Mouse (Mus musculus) thymus, adult 2 months (tissue): ENCODE measurements around the gene Zfp775. TPM values are rescaled to one million over a fixed set of nuclear protein-coding genes. Genes with fewer than 3 reads are reported as not detected.

Experiments
- DNase-seq: peaks from one replicate; pipeline ENCODE4 v3.0.0; 2021
- H3K27ac ChIP-seq: fragments of 200-500 bp; 2 replicates; pipeline ENCODE4 v1.5.1; 2012; ENCODE audit warnings: low read length, control low read depth; ENCODE audit not compliant: control insufficient read depth, insufficient read depth
- H3K27me3 ChIP-seq: fragments of 200-500 bp; 2 replicates; pipeline ENCODE4 v1.6.1; 2012; ENCODE audit warnings: mild to moderate bottlenecking, low read length, moderate library complexity, mixed read lengths; ENCODE audit not compliant: control insufficient read depth, insufficient read depth
- H3K36me3 ChIP-seq: fragments of 200-500 bp; 2 replicates; pipeline ENCODE4 v1.6.1; 2012; ENCODE audit warnings: mild to moderate bottlenecking, low read length, moderate library complexity; ENCODE audit not compliant: control insufficient read depth, insufficient read depth
- H3K4me1 ChIP-seq: fragments of 200-500 bp; replicated peaks from 2 replicates; pipeline ENCODE4 v1.6.1; 2012; ENCODE audit warnings: low read length; ENCODE audit not compliant: control insufficient read depth, insufficient read depth
- H3K4me3 ChIP-seq: fragments of 200-500 bp; 2 replicates; pipeline ENCODE4 v1.5.1; 2012; ENCODE audit warnings: mild to moderate bottlenecking, low read length, control low read depth, moderate library complexity; ENCODE audit not compliant: control insufficient read depth, insufficient read depth
- CTCF ChIP-seq: fragments of 200-500 bp; IDR thresholded peaks from 2 replicates; pipeline ENCODE4 v1.5.1; 2012; ENCODE audit warnings: mild to moderate bottlenecking, control low read depth, low read length, moderate library complexity, borderline replicate concordance; ENCODE audit not compliant: control insufficient read depth, poor library complexity, insufficient read depth; ENCODE audit errors: extremely low read depth
- POLR2A ChIP-seq: fragments of 200-500 bp; IDR thresholded peaks from 2 replicates; pipeline ENCODE4 v1.6.1; 2012; ENCODE audit warnings: mild to moderate bottlenecking, low read length, control low read depth, moderate library complexity; ENCODE audit not compliant: control insufficient read depth, poor library complexity, insufficient read depth; ENCODE audit errors: extremely low read depth
- WGBS: fragments of 180-500 bp; shearing (Covaris S2); methylation state at CpG from one replicate; pipeline ENCODE4 v1.1.7; 2018; 5-methylcytosine and 5-hydroxymethylcytosine counted together
- polyA plus RNA-seq: library from polyadenylated mRNA; depleted of rRNA; stranded (reverse); fragments of >200 nt; gene quantifications from 2 replicates; pipeline ENCODE4 v1.2.3, GENCODE M21; 2012

Gene Zfp775
- polyA plus RNA-seq, 1 experiment: 8.2 TPM

- no peak overlapping the region for H3K27ac ChIP-seq
- DNase-seq: no peak
- H3K4me1 ChIP-seq: no peaks in the 10 kb centered on the region
- no peaks in the 10 kb centered on the region for H3K36me3 ChIP-seq
- no peak for TF ChIP-seq CTCF
- no peak for TF ChIP-seq POLR2A
- no peaks in the 10 kb centered on the region for H3K27me3 ChIP-seq
- no peak overlapping the region for H3K4me3 ChIP-seq
- WGBS: 80% methylated on average over 2 of the region's 2 CpGs
Measured at GRCm38 (mm10) chr6:48638553-48638952, 36.7 kb downstream of the Zfp775 start.

- 90% methylated on average over 6 of the region's 6 CpGs for WGBS
- no peak for TF ChIP-seq POLR2A
- TF ChIP-seq CTCF: no peak
- H3K4me1 ChIP-seq: 0 out of 2 replicates have a peak, but pooled peaks cover 3% of the 10 kb centered on the region
- no peaks in the 10 kb centered on the region for H3K36me3 ChIP-seq
- no peaks in the 10 kb centered on the region for H3K27me3 ChIP-seq
- H3K27ac ChIP-seq: no peak overlapping the region
- DNase-seq: no peak
- H3K4me3 ChIP-seq: no peak overlapping the region
Measured at GRCm38 (mm10) chr6:48641391-48641790, 39.5 kb downstream of the Zfp775 start.

DNA sequence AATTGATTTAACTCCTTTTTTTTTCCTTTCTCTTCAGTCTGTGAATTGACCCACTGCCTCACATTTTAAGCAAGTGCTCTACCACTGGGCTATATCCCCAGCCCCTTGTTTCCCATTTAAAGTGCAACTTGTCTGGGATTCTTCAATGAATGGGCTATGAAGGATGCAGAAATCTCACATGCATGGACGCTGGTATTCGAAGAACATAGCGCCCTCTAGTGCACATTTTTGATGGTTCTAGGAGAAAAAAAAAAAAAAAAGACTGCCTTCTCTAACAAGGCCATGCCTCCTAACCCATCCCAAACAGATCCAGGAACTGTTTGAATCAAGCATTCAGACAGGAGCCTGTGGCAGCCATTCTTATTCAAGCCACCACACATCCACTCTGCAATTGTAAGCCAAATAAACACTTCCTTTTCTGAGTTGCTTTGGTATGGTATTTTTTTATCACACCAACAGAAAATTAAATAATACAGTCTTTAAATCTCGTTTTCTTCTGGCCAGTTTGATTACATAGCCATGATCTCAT is 41.0 kb downstream of the Zfp775 start:
- Histone ChIP-seq H3K36me3 (no peaks in the 10 kb centered on the region), H3K27ac (no peak overlapping the region), H3K4me3 (no peak overlapping the region), H3K4me1 (peaks cover 4% of the 10 kb centered on the region), H3K27me3 (no peaks in the 10 kb centered on the region)
- WGBS: 22% methylated on average over 4 of the region's 4 CpGs
- no peak for TF ChIP-seq CTCF
- no peak for TF ChIP-seq POLR2A
- DNase-seq: no peak

GRCm38 (mm10) chr6:48645660-48646308 is 43.9 kb downstream of the Zfp775 start:
- no peaks in the 10 kb centered on the region for H3K27me3 ChIP-seq
- peaks cover 20% of the 10 kb centered on the region for H3K4me1 ChIP-seq
- H3K4me3 ChIP-seq: no peak overlapping the region
- peak; percentile 78 for DNase-seq
- no peak overlapping the region for H3K27ac ChIP-seq
- TF ChIP-seq POLR2A (no peak), CTCF (no peak)
- H3K36me3 ChIP-seq: peaks cover 11% of the 10 kb centered on the region
- 6% methylated on average over 12 of the region's 12 CpGs for WGBS

GRCm38 (mm10) chr6:48646309-48646690 is 44.4 kb downstream of the Zfp775 start:
- Histone ChIP-seq H3K4me3 (no peak overlapping the region), H3K27me3 (no peaks in the 10 kb centered on the region), H3K27ac (no peak overlapping the region), H3K4me1 (peaks cover 20% of the 10 kb centered on the region), H3K36me3 (peaks cover 17% of the 10 kb centered on the region)
- WGBS: 83% methylated on average over 4 of the region's 4 CpGs
- no peak for DNase-seq
- TF ChIP-seq CTCF (no peak), POLR2A (no peak)

DNA sequence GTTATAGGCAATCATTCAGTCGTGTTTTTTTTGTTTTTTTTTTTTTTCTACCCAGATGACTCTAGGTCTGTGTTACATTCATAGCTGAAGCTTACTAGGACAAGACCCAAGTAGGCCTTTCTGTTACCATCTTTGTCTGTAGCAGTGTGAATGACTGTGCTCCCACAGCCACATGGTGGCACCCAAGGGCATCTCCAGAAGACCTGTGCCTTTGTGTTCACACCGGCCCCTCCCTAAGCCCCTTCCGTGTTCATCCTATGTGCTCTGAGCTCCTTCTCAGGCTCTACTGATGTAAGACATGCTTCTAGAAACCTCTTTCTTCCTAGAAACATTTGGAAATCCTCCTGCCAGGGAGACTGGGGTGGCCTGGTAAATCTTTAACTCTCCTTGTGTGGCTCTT is 45.1 kb downstream of the Zfp775 start, which contains the start of gene Gimap8:
Gene Gimap8, plus strand, starts transcription at position 240 of the 400 bp plus-strand sequence.
- H3K4me1 ChIP-seq: peaks cover 20% of the 10 kb centered on the region
- peak within 1 kb of the TSS; percentile 72 for H3K27ac ChIP-seq
- peak within 1 kb of the TSS; percentile 50 for H3K4me3 ChIP-seq
- peak; percentile 90 for DNase-seq
- TF ChIP-seq CTCF (peak; percentile 64; the same call in 1 of the 2 replicates), POLR2A (no peak)
- WGBS: 2% methylated on average over 3 of the region's 3 CpGs
- H3K36me3 ChIP-seq: peaks cover 22% of the 10 kb centered on the region
- no peaks in the 10 kb centered on the region for H3K27me3 ChIP-seq

DNA sequence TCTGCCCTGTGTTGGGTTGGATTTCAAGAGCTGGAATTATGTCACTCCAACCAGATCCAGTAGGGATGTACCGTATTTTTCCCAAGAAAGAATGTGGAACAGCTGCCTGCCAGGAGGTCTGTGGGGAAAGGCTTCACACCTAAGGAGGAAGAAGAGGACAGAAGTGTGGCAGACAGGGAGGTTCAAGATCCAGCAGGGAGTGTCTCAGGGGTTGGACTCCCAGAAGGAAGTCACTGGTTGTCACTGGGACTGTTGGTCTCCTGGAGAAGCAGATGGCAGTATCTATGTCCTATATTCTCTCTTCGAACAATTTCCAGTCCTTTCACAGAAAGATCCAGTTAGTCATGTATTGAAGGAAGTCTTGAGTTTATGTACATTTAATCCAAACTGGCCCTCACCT is 45.7 kb downstream of the Zfp775 start:
- Histone ChIP-seq H3K27ac (peak overlapping the region; percentile 72; the same call in 1 of the 2 replicates), H3K36me3 (peaks cover 22% of the 10 kb centered on the region), H3K4me1 (peaks cover 20% of the 10 kb centered on the region), H3K4me3 (peak overlapping the region; percentile 50), H3K27me3 (no peaks in the 10 kb centered on the region)
- TF ChIP-seq POLR2A (no peak), CTCF (no peak)
- DNase-seq: no peak
- 66% methylated on average over 2 of the region's 2 CpGs for WGBS
